Mouse (Mus musculus) neural tube, embryonic 12.5 days (tissue): ENCODE results near the gene Sctr. TPM values are rescaled to one million over a fixed set of nuclear protein-coding genes. Genes with fewer than 3 reads are reported as not detected.
"Not testable (repeated sequence)": the region's sequence is repeated elsewhere in the genome, so short reads cannot be mapped to it uniquely, and the experiment has no call there.

Source experiments
- ATAC-seq: fragments of 200-750 bp; cut with Nextera tagmentation; 2 replicates; pipeline ENCODE4 v1.8.0; 2017; ENCODE audit warnings: low read depth, mild to moderate bottlenecking, moderate TSS enrichment, moderate library complexity; ENCODE audit not compliant: low FRiP score
- H3K27ac ChIP-seq: fragments of 300-500 bp; sonication (generic); 2 replicates; pipeline ENCODE4 v1.5.1; 2016
- H3K27me3 ChIP-seq: fragments of 300-500 bp; sonication (generic); replicated peaks from 2 replicates; pipeline ENCODE4 v1.6.1; 2016; ENCODE audit warnings: mild to moderate bottlenecking
- H3K36me3 ChIP-seq: fragments of 300-500 bp; sonication (generic); 2 replicates; pipeline ENCODE4 v1.6.1; 2016; ENCODE audit warnings: mild to moderate bottlenecking
- H3K4me1 ChIP-seq: fragments of 300-500 bp; sonication (generic); 2 replicates; pipeline ENCODE4 v1.6.1; 2016
- H3K4me2 ChIP-seq: fragments of 300-500 bp; sonication (generic); replicated peaks from 2 replicates; pipeline ENCODE4 v1.6.1; 2016; ENCODE audit warnings: mild to moderate bottlenecking
- H3K4me3 ChIP-seq: fragments of 300-500 bp; sonication (generic); 2 replicates; pipeline ENCODE4 v1.5.1; 2016
- H3K9ac ChIP-seq: fragments of 300-500 bp; sonication (generic); 2 replicates; pipeline ENCODE4 v1.6.1; 2016; ENCODE audit warnings: mild to moderate bottlenecking
- H3K9me3 ChIP-seq: fragments of 300-500 bp; sonication (generic); 2 replicates; pipeline ENCODE4 v1.6.1; 2016; ENCODE audit warnings: mild to moderate bottlenecking
- WGBS: fragments of 180-500 bp; shearing (Covaris S2); methylation state at CpG from one replicate; pipeline ENCODE4 v1.1.7; 2016; 5-methylcytosine and 5-hydroxymethylcytosine counted together
- polyA plus RNA-seq: library from polyadenylated mRNA; unstranded; fragments of >200 nt; fragmentation: Nextera tagmentation; extraction: Ambion mirVana; gene quantifications from 2 replicates; pipeline ENCODE4 v1.2.1, GENCODE M21; 2016

The Sctr gene
- polyA plus RNA-seq, 1 experiment from 2014 or later = 0.65 TPM

DNA sequence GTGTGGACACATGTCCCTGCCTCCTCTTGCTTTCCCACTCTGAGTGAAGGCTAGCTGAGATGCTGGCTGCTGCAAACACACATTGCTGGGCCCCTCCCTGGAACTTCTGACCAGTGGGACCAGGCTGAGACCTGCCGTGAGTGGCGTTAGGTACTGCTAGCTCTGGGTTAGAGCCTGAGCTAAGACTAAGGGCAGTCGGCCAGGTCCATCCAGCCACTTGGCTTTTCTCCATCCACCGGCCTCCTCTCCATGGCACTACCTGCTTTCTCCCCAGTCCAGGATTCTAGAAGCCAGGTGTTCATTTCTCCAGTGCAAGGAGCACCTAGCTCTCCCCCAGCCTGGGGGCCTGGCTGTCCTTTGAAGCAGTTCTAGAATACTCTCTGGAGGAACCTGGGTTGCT lies 68.2 kb downstream of the Sctr start:
- Histone ChIP-seq H3K27ac (no peak overlapping the region), H3K36me3 (no peaks in the 10 kb centered on the region), H3K4me3 (no peak overlapping the region), H3K4me2 (no peak overlapping the region), H3K27me3 (peaks cover 18% of the 10 kb centered on the region), H3K4me1 (peaks cover 12% of the 10 kb centered on the region), H3K9ac (no peak overlapping the region), H3K9me3 (no peaks in the 10 kb centered on the region)
- no peak for ATAC-seq
- 81% methylated on average over 4 of the region's 4 CpGs for WGBS

GRCm38 (mm10) chr1:120075507-120075906 lies 68.8 kb downstream of the Sctr start:
- Histone ChIP-seq H3K4me3 (no peak overlapping the region), H3K9me3 (no peaks in the 10 kb centered on the region), H3K4me2 (no peak overlapping the region), H3K4me1 (peaks cover 12% of the 10 kb centered on the region), H3K9ac (no peak overlapping the region), H3K27ac (no peak overlapping the region), H3K27me3 (peaks cover 18% of the 10 kb centered on the region), H3K36me3 (no peaks in the 10 kb centered on the region)
- 84% methylated on average over 5 of the region's 5 CpGs for WGBS
- ATAC-seq = no peak

DNA sequence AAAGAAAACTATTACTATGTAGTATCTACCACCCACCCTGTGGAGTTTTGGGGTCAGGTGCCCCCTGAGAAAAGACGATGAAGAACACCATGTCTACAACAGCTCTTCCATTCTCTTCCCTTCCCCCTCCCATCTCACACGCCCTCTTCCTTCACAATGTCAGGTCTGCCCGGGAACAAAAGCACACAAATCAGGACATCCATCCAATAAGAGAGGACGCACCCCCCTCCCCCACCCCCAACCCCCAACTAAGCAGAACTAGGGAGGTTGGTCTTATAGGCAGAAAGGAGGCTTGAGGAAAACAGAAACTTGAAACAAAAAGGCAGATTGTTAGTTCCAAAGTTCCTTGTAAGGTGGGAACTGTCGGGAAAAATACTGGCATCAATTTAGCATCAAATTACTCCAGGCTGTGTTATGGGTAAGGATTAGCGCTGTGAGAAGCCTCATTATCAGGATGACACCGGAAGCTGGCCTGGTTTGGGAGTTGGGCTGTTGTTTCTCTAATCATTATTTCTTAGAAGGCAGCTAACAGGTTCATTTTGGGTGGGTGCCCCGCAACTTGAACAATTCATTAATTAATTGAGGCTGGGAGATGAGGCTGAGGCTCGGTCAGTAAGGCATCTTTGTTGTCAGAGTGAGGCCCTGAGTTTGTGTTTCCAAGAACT lies 71.2 kb downstream of the Sctr start:
- 20% methylated on average over 9 of the region's 9 CpGs for WGBS
- Histone ChIP-seq H3K9me3 (no peaks in the 10 kb centered on the region), H3K4me1 (peaks cover 10% of the 10 kb centered on the region), H3K4me2 (no peak overlapping the region), H3K9ac (no peak overlapping the region), H3K27me3 (peaks cover 12% of the 10 kb centered on the region; the same call in 1 of the 2 replicates), H3K4me3 (no peak overlapping the region), H3K36me3 (no peaks in the 10 kb centered on the region), H3K27ac (no peak overlapping the region)
- no peak for ATAC-seq

GRCm38 (mm10) chr1:120080632-120081031 lies 73.9 kb downstream of the Sctr start:
- no peak for ATAC-seq

DNA sequence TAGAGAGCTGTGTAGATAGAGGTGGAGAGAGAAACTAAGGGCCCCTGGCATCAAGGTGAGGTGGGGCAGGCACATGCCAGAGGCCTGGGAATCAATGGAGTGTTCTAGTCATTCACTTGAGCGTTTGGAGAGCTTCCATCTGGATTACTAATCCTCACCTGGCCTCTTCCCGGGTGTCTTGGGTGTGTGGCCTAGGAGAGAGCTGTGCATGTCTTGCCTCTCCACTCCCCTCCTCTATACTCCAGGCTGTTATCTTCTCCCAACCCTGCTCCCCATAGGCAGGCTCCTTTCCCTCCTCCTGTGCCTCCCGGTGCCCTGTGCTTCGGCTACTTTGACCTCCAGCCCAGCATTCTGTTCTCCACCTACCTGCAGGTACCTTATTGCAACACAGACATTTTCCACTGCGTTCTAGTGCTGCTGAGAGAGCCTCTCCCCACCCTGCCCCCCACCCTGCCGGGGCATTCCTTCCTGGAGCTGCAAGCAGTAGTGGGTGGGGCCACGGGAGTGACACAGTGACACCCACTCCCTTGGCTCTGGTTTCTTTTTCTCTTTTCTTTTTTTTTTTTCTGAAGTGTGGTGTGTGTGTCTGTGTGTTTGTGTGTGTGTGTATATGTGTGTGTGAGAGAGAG lies 76.4 kb downstream of the Sctr start:
- Histone ChIP-seq H3K36me3 (no peaks in the 10 kb centered on the region), H3K27me3 (no peaks in the 10 kb centered on the region), H3K9me3 (no peaks in the 10 kb centered on the region), H3K4me1 (no peaks in the 10 kb centered on the region), H3K27ac (no peak overlapping the region), H3K4me2 (no peak overlapping the region), H3K9ac (no peak overlapping the region), H3K4me3 (no peak overlapping the region)
- WGBS = 39% methylated on average over 7 of the region's 7 CpGs
- no peak for ATAC-seq

More at GRCm38 (mm10) chr1:120080632-120081031, 73.9 kb downstream of the Sctr start:
- Histone ChIP-seq H3K4me2 (no peak overlapping the region), H3K4me3 (no peak overlapping the region), H3K4me1 (no peaks in the 10 kb centered on the region), H3K9me3 (no peaks in the 10 kb centered on the region), H3K27me3 (no peaks in the 10 kb centered on the region), H3K27ac (no peak overlapping the region), H3K36me3 (no peaks in the 10 kb centered on the region), H3K9ac (no peak overlapping the region)
- WGBS = 96% methylated on average over 1 of the region's 1 CpGs

- Histone ChIP-seq H3K4me2 (no peak overlapping the region), H3K4me1 (no peaks in the 10 kb centered on the region), H3K36me3 (no peaks in the 10 kb centered on the region), H3K27me3 (no peaks in the 10 kb centered on the region), H3K27ac (no peak overlapping the region), H3K4me3 (no peak overlapping the region), H3K9me3 (no peaks in the 10 kb centered on the region), H3K9ac (no peak overlapping the region)
- 63% methylated on average over 5 of the region's 5 CpGs for WGBS
- ATAC-seq = no peak
These were observed 77.3 kb downstream of the Sctr start for GRCm38 (mm10) chr1:120083921-120084517.

- ATAC-seq = no peak
- 65% methylated on average over 3 of the region's 3 CpGs for WGBS
- Histone ChIP-seq H3K4me3 (no peak overlapping the region), H3K27ac (no peak overlapping the region), H3K9me3 (no peaks in the 10 kb centered on the region), H3K4me1 (no peaks in the 10 kb centered on the region), H3K27me3 (no peaks in the 10 kb centered on the region), H3K9ac (no peak overlapping the region), H3K36me3 (no peaks in the 10 kb centered on the region), H3K4me2 (no peak overlapping the region)
These were observed 79.0 kb downstream of the Sctr start for GRCm38 (mm10) chr1:120085696-120086095.

DNA sequence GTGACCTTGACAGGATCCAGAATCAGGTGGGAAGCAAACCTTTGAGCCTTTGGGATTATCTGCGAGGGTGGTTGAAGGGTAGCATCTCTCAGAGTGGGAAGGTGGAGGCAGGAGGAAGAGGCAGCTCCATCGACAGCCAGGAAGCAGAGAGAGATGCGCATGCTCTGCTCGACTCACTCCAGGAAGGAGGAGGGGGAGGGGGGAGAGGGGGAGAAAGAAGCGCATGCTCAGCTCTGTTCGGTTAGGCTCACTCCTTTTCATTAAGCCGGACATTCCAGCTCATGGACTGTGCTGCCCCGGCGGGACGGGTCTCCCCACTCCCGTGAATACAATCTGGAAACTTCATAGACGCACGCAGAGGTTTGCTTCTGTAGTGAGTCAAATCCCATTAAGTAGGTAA lies 80.0 kb downstream of the Sctr start:
- Histone ChIP-seq H3K4me2 (no peak overlapping the region), H3K36me3 (no peaks in the 10 kb centered on the region), H3K4me1 (no peaks in the 10 kb centered on the region), H3K27me3 (no peaks in the 10 kb centered on the region), H3K9me3 (no peaks in the 10 kb centered on the region), H3K9ac (no peak overlapping the region), H3K4me3 (no peak overlapping the region), H3K27ac (no peak overlapping the region)
- no peak for ATAC-seq
- 75% methylated on average over 13 of the region's 13 CpGs for WGBS

- Histone ChIP-seq H3K4me3 (no peak overlapping the region), H3K9ac (no peak overlapping the region), H3K4me1 (no peaks in the 10 kb centered on the region), H3K27me3 (no peaks in the 10 kb centered on the region), H3K9me3 (no peaks in the 10 kb centered on the region; the same call in 1 of the 2 replicates), H3K27ac (no peak overlapping the region), H3K36me3 (no peaks in the 10 kb centered on the region), H3K4me2 (no peak overlapping the region)
- 8% methylated on average over 5 of the region's 5 CpGs for WGBS
- no peak for ATAC-seq
These were observed 82.5 kb downstream of the Sctr start for GRCm38 (mm10) chr1:120089180-120089579.

DNA sequence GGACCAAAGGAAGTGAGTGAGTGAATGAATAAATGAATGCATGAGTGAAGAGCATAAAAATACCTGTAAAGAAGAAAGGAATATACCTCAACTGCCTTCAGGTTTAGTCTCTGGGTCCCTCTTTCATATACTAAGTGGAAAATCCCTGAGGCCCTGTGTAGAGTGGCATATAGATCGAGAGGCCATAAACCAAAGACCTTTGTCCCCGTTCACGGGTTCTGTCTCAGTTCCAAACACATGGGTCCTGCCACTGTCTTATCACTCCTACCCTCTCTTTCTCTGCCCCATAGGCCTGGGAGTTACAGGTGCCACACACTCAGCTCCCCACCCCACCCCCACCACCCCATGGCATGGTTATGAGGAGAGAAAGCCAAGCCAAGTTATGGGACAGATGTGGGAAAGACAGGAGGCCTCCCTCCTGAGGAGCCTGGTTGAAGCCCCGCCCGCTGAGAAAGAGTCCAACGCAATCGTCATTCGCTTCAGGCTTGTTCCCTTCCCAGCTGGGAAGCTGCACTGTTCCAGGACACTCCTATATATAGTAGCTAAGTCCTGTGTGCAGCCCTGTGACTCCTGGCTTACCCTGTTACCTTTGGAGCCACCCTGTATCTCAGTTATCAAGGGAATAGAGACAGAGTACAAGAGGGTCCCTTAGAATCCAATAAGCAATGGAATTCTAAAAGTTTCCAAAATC lies 84.3 kb downstream of the Sctr start:
- no peak for ATAC-seq
- Histone ChIP-seq H3K27me3 (no peaks in the 10 kb centered on the region), H3K4me3 (no peak overlapping the region), H3K9ac (no peak overlapping the region), H3K9me3 (no peaks in the 10 kb centered on the region; the same call in 1 of the 2 replicates), H3K27ac (no peak overlapping the region), H3K4me2 (no peak overlapping the region), H3K4me1 (no peaks in the 10 kb centered on the region), H3K36me3 (no peaks in the 10 kb centered on the region)
- WGBS = 79% methylated on average over 8 of the region's 8 CpGs

- H3K9me3 ChIP-seq, H3K4me1 ChIP-seq, H3K27ac ChIP-seq, H3K9ac ChIP-seq, H3K27me3 ChIP-seq, ATAC-seq, H3K4me2 ChIP-seq, H3K36me3 ChIP-seq, H3K4me3 ChIP-seq: not testable (repeated sequence)
- WGBS = 56% methylated on average over 11 of the region's 14 CpGs
These were observed 86.9 kb downstream of the Sctr start for GRCm38 (mm10) chr1:120093482-120094134.

GRCm38 (mm10) chr1:120094920-120095319 lies 88.2 kb downstream of the Sctr start:
- Histone ChIP-seq H3K9ac (no peak overlapping the region), H3K4me1 (no peaks in the 10 kb centered on the region), H3K9me3 (no peaks in the 10 kb centered on the region; the same call in 1 of the 2 replicates), H3K27me3 (no peaks in the 10 kb centered on the region), H3K27ac (no peak overlapping the region), H3K36me3 (no peaks in the 10 kb centered on the region), H3K4me3 (no peak overlapping the region), H3K4me2 (no peak overlapping the region)
- ATAC-seq = no peak
- WGBS = 92% methylated on average over 3 of the region's 3 CpGs
